Mouse (Mus musculus): Measurements from ENCODE around the gene Nepn.

- no peak for TF ChIP-seq CTCF (IDR thresholded peaks at IDR 0.05; ENCODE audit: low read depth)
- TF ChIP-seq EP300 (optimal IDR thresholded peaks at IDR 0.05) = no peak
Measured at GRCm38 (mm10) chr10:52376422-52376821, 12.3 kb upstream of the Nepn start.
